Mouse (Mus musculus): Measurements from ENCODE around the gene Pja2. TPM values are rescaled to one million over a fixed set of nuclear protein-coding genes. Genes with fewer than 3 reads are reported as not detected.
A peak's percentile ranks its signal among the peaks of the same experiment; 100 is the strongest.

Pja2 gene
- polyA plus RNA-seq (2015; fragmentation: Nextera tagmentation; extraction: Ambion mirVana): 190 and 208 TPM in 2 replicates

- no peaks in the 10 kb centered on the region for H3K27me3 ChIP-seq (replicated peaks)
- H3K27ac ChIP-seq (replicated peaks): peak within 1 kb of the TSS; percentile 97
- H3K4me1 ChIP-seq: peaks cover 21% of the 10 kb centered on the region
- peak within 1 kb of the TSS; percentile 67 for H3K4me2 ChIP-seq
- H3K9ac ChIP-seq (replicated peaks): peak within 1 kb of the TSS; percentile 99
- H3K4me3 ChIP-seq (replicated peaks): peak within 1 kb of the TSS; percentile 93
- ATAC-seq (ENCODE audit: low FRiP score): peak; percentile 99
- no peaks in the 10 kb centered on the region for H3K36me3 ChIP-seq
- WGBS: under 1% methylated on average over 57 of the region's 60 CpGs
- H3K9me3 ChIP-seq (replicated peaks): no peaks in the 10 kb centered on the region
Observed at GRCm38 (mm10) chr17:64331898-64332769, at the start of gene Pja2. Gene Pja2 (minus strand): TSS chr17:64331916.

GRCm38 (mm10) chr17:64375327-64375726, 43.6 kb upstream of the Pja2 start:
- Histone ChIP-seq H3K27ac (replicated peaks) (no peak overlapping the region), H3K9me3 (replicated peaks) (no peaks in the 10 kb centered on the region; the same call in 1 of the 2 replicates), H3K36me3 (no peaks in the 10 kb centered on the region), H3K4me3 (replicated peaks) (no peak overlapping the region), H3K9ac (replicated peaks) (no peak overlapping the region), H3K4me1 (no peaks in the 10 kb centered on the region), H3K4me2 (no peak overlapping the region), H3K27me3 (replicated peaks) (no peaks in the 10 kb centered on the region)
- ATAC-seq (ENCODE audit: low FRiP score): peak; percentile 65; the same call in 1 of the 2 replicates
- 74% methylated on average over 4 of the region's 4 CpGs for WGBS

- WGBS: 89% methylated on average over 1 of the region's 1 CpGs
Observed at GRCm38 (mm10) chr17:64363694-64364093, 32.0 kb upstream of the Pja2 start.

GRCm38 (mm10) chr17:64362570-64362969, 30.9 kb upstream of the Pja2 start:
- Histone ChIP-seq H3K36me3 (no peaks in the 10 kb centered on the region), H3K4me2 (no peak overlapping the region), H3K4me1 (no peaks in the 10 kb centered on the region), H3K9me3 (replicated peaks) (no peaks in the 10 kb centered on the region), H3K9ac (replicated peaks) (no peak overlapping the region), H3K27me3 (replicated peaks) (no peaks in the 10 kb centered on the region), H3K4me3 (replicated peaks) (no peak overlapping the region), H3K27ac (replicated peaks) (no peak overlapping the region)
- WGBS: 68% methylated on average over 5 of the region's 5 CpGs
- no peak for ATAC-seq (ENCODE audit: low FRiP score)

More at GRCm38 (mm10) chr17:64363694-64364093, 32.0 kb upstream of the Pja2 start:
- no peak for ATAC-seq (ENCODE audit: low FRiP score)
- Histone ChIP-seq H3K4me2 (no peak overlapping the region), H3K9ac (replicated peaks) (no peak overlapping the region), H3K9me3 (replicated peaks) (no peaks in the 10 kb centered on the region), H3K4me1 (no peaks in the 10 kb centered on the region), H3K27ac (replicated peaks) (no peak overlapping the region), H3K36me3 (no peaks in the 10 kb centered on the region), H3K27me3 (replicated peaks) (no peaks in the 10 kb centered on the region), H3K4me3 (replicated peaks) (no peak overlapping the region)

GRCm38 (mm10) chr17:64361911-64362425, 30.3 kb upstream of the Pja2 start:
- Histone ChIP-seq H3K4me1 (no peaks in the 10 kb centered on the region), H3K27ac (replicated peaks) (no peak overlapping the region), H3K4me2 (no peak overlapping the region), H3K4me3 (replicated peaks) (no peak overlapping the region), H3K9ac (replicated peaks) (no peak overlapping the region), H3K36me3 (no peaks in the 10 kb centered on the region), H3K27me3 (replicated peaks) (no peaks in the 10 kb centered on the region), H3K9me3 (replicated peaks) (no peaks in the 10 kb centered on the region)
- WGBS: 83% methylated on average over 3 of the region's 3 CpGs
- ATAC-seq (ENCODE audit: low FRiP score): no peak

- no peaks in the 10 kb centered on the region for H3K27me3 ChIP-seq (replicated peaks)
- no peaks in the 10 kb centered on the region for H3K9me3 ChIP-seq (replicated peaks)
- H3K36me3 ChIP-seq: no peaks in the 10 kb centered on the region
- no peak overlapping the region for H3K4me3 ChIP-seq (replicated peaks)
- no peak overlapping the region for H3K9ac ChIP-seq (replicated peaks)
- WGBS: 95% methylated on average over 7 of the region's 7 CpGs
- H3K27ac ChIP-seq (replicated peaks): no peak overlapping the region
- H3K4me2 ChIP-seq: no peak overlapping the region
- H3K4me1 ChIP-seq: no peaks in the 10 kb centered on the region
- ATAC-seq (ENCODE audit: low FRiP score): no peak
Observed at GRCm38 (mm10) chr17:64353940-64354339, 22.2 kb upstream of the Pja2 start.

GRCm38 (mm10) chr17:64346135-64346534, 14.4 kb upstream of the Pja2 start:
- Histone ChIP-seq H3K36me3 (no peaks in the 10 kb centered on the region), H3K4me1 (no peaks in the 10 kb centered on the region), H3K9ac (replicated peaks) (no peak overlapping the region), H3K4me3 (replicated peaks) (no peak overlapping the region), H3K9me3 (replicated peaks) (no peaks in the 10 kb centered on the region), H3K4me2 (0 out of 2 replicates have a peak overlapping the region, but pooled peaks have one; percentile 9), H3K27ac (replicated peaks) (no peak overlapping the region), H3K27me3 (replicated peaks) (no peaks in the 10 kb centered on the region)
- ATAC-seq (ENCODE audit: low FRiP score): no peak
- WGBS: 65% methylated on average over 17 of the region's 17 CpGs

GRCm38 (mm10) chr17:64344576-64345172, 13.0 kb upstream of the Pja2 start:
- 77% methylated on average over 7 of the region's 7 CpGs for WGBS
- H3K9me3 ChIP-seq (replicated peaks): no peaks in the 10 kb centered on the region
- no peak overlapping the region for H3K27ac ChIP-seq (replicated peaks)
- no peaks in the 10 kb centered on the region for H3K4me1 ChIP-seq
- no peak overlapping the region for H3K4me2 ChIP-seq
- H3K36me3 ChIP-seq: no peaks in the 10 kb centered on the region
- ATAC-seq (ENCODE audit: low FRiP score): no peak
- no peaks in the 10 kb centered on the region for H3K27me3 ChIP-seq (replicated peaks)
- no peak overlapping the region for H3K4me3 ChIP-seq (replicated peaks)
- no peak overlapping the region for H3K9ac ChIP-seq (replicated peaks)

- no peak overlapping the region for H3K4me2 ChIP-seq
- H3K27me3 ChIP-seq (replicated peaks): no peaks in the 10 kb centered on the region
- H3K9ac ChIP-seq (replicated peaks): no peak overlapping the region
- H3K9me3 ChIP-seq (replicated peaks): no peaks in the 10 kb centered on the region
- no peaks in the 10 kb centered on the region for H3K4me1 ChIP-seq
- no peak overlapping the region for H3K4me3 ChIP-seq (replicated peaks)
- no peaks in the 10 kb centered on the region for H3K36me3 ChIP-seq
- WGBS: 81% methylated on average over 7 of the region's 7 CpGs
- no peak for ATAC-seq (ENCODE audit: low FRiP score)
- no peak overlapping the region for H3K27ac ChIP-seq (replicated peaks)
Observed at GRCm38 (mm10) chr17:64341698-64342097, 10.0 kb upstream of the Pja2 start.

- Histone ChIP-seq H3K4me1 (no peaks in the 10 kb centered on the region), H3K36me3 (no peaks in the 10 kb centered on the region), H3K4me2 (no peak overlapping the region), H3K27ac (replicated peaks) (no peak overlapping the region), H3K9ac (replicated peaks) (no peak overlapping the region), H3K9me3 (replicated peaks) (no peaks in the 10 kb centered on the region), H3K4me3 (replicated peaks) (no peak overlapping the region), H3K27me3 (replicated peaks) (no peaks in the 10 kb centered on the region)
- ATAC-seq (ENCODE audit: low FRiP score): no peak
- 70% methylated on average over 5 of the region's 5 CpGs for WGBS
Observed at GRCm38 (mm10) chr17:64339752-64340151, 8.0 kb upstream of the Pja2 start.

GRCm38 (mm10) chr17:64337220-64337619, 5.5 kb upstream of the Pja2 start:
- Histone ChIP-seq H3K36me3 (no peaks in the 10 kb centered on the region), H3K9ac (replicated peaks) (no peak overlapping the region), H3K9me3 (replicated peaks) (no peaks in the 10 kb centered on the region), H3K27ac (replicated peaks) (no peak overlapping the region), H3K27me3 (replicated peaks) (no peaks in the 10 kb centered on the region), H3K4me2 (no peak overlapping the region), H3K4me1 (peaks cover 7% of the 10 kb centered on the region; the same call in 1 of the 2 replicates), H3K4me3 (replicated peaks) (no peak overlapping the region)
- WGBS: 89% methylated on average over 4 of the region's 4 CpGs
- ATAC-seq (ENCODE audit: low FRiP score): no peak

GRCm38 (mm10) chr17:64333956-64334355, 2.2 kb upstream of the Pja2 start:
- H3K4me3 ChIP-seq (replicated peaks): no peak overlapping the region
- no peak overlapping the region for H3K9ac ChIP-seq (replicated peaks)
- no peaks in the 10 kb centered on the region for H3K9me3 ChIP-seq (replicated peaks)
- H3K4me1 ChIP-seq: peaks cover 17% of the 10 kb centered on the region
- H3K27me3 ChIP-seq (replicated peaks): no peaks in the 10 kb centered on the region
- WGBS: 85% methylated on average over 4 of the region's 4 CpGs
- H3K27ac ChIP-seq (replicated peaks): no peak overlapping the region
- no peaks in the 10 kb centered on the region for H3K36me3 ChIP-seq
- no peak overlapping the region for H3K4me2 ChIP-seq
- no peak for ATAC-seq (ENCODE audit: low FRiP score)

Data from neural tube, embryonic 15.5 days (tissue).